Mouse (Mus musculus) monocyte, adult 5-6 weeks (primary cell): Measurements from ENCODE around the gene Akr1b10. TPM values are rescaled to one million over a fixed set of nuclear protein-coding genes. Genes with fewer than 3 reads are reported as not detected.
A peak's percentile ranks its signal among the peaks of the same experiment; 100 is the strongest.
"Not testable (repeated sequence)": the region's sequence is repeated elsewhere in the genome, so short reads cannot be mapped to it uniquely, and the experiment has no call there.

ENCODE experiments used
- ATAC-seq: fragments of 153-309, 156-312 bp; replicated peaks from 2 replicates; pipeline ENCODE4 v1.8.0; 2017; ENCODE audit warnings: mild to moderate bottlenecking; ENCODE audit not compliant: low TSS enrichment, insufficient number of reproducible peaks, severe bottlenecking, poor library complexity, low FRiP score
- total RNA-seq: library from RNA; stranded (forward); fragments of 200-1000, 200-491, 200-594 nt; gene quantifications from 3 replicates; pipeline ENCODE4 v1.2.3, GENCODE M21; 2017

Gene Akr1b10
- 25.3 to 56.9 TPM (median 28.9 TPM) in 3 replicates for total RNA-seq

DNA sequence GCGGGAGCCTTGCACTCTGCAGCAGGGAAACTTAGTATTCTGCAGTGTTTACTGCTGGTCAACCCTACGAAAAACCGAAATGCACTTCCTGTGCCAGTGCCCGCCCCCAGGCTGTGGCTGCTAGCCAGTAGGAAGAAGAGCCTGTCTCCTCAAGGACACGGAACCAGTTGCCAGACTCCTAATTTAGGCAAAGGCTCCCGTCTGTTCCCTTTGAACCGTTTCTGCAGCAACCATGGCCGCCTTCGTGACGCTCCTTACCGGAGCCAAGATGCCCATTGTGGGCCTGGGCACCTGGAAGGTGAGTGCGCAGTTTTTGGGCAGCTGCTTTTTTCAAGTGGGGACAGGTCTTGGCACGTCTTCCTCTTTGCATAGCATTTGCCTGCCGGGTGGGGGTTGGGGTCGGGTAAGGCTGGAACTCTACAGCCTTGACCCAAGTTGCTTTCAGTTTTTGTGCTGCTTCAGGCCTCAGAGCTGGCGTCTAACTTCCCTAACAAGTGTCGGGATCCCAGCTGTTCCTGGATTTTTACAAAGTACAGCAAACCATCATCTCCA is at the start of gene Akr1b10:
TSS of gene Akr1b10 (plus strand) at position 109 of the 552 bp plus-strand sequence.
- peak; percentile 95 for ATAC-seq

DNA sequence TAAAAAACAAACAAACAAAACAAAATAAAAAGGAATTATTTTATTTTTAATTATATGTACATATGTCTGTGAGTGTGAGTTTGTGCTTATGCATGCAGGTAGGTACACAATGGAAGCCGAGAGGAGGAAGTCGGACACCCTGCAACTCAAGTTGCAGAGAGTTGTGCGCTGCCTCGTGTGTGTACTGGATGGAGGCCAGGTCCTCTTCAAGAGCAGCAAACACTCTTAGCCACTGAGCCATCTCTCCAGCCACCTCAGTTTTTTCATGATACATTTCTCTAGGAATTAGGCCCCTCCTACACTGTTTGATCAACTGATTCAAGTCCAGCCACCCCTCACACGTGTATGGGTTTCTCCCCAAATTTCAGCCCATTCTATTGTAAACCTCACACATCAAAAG is 49.3 kb upstream of the Akr1b10 start:
- ATAC-seq: no peak

- no peak for ATAC-seq
These were observed 46.2 kb upstream of the Akr1b10 start for GRCm38 (mm10) chr6:34337799-34338198.

GRCm38 (mm10) chr6:34341991-34342390 is 42.0 kb upstream of the Akr1b10 start:
- ATAC-seq: no peak

GRCm38 (mm10) chr6:34342476-34342875 is 41.5 kb upstream of the Akr1b10 start:
- ATAC-seq: no peak

DNA sequence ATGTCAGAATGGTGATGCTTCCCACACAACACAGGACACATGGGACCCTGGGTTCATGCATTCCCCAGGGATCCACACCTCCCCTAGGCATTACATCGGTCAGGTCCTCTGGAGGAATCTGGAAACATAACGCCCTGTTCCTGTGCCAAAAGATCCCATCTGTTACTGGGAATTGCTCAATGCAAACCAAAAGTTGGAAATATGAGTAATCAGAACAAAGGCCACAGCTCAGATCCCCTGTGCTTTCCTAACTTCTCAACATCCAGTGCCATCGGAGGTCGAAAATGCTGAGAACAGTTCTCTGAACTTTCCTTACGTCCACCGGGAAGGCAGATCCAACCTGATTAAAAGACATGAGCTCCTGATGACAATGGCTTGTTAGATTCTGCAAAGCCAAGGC is 40.6 kb upstream of the Akr1b10 start:
- ATAC-seq: no peak

GRCm38 (mm10) chr6:34344135-34344850 is 39.7 kb upstream of the Akr1b10 start:
- no peak for ATAC-seq

- no peak for ATAC-seq
These were observed 39.1 kb upstream of the Akr1b10 start for GRCm38 (mm10) chr6:34344935-34345334.

- peak; percentile 80; the same call in 1 of the 2 replicates for ATAC-seq
These were observed 37.7 kb upstream of the Akr1b10 start for GRCm38 (mm10) chr6:34346096-34346898.

DNA sequence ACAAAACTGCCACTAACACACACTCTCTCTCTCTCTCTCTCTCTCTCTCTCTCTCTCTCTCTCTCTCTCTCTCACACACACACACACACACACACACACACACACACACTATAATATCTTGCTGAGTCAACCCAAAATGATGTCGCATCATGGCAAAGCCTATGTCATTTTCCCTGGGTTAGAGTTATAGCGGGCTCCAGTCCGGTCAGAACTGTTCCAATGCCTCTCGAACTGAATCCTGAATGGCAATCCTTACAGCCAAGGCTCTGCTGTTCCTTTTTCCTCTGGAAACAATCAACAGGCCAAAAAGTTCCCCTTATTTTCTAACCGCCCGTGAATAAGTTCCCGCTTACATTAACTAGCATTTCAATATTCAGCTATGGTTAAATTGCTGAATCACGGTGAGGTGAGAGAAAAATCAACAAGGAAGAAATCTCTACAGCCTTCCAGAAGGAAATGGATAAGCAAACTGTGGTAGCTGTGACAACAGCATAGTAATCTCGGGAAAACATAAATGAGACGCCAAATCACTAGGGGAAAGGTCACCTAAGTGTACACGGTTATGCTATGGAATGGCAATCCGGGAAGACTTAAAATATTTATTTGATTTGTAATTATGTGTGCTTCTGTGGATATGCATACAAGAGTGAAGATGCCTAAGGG is 33.9 kb upstream of the Akr1b10 start:
- no peak for ATAC-seq

DNA sequence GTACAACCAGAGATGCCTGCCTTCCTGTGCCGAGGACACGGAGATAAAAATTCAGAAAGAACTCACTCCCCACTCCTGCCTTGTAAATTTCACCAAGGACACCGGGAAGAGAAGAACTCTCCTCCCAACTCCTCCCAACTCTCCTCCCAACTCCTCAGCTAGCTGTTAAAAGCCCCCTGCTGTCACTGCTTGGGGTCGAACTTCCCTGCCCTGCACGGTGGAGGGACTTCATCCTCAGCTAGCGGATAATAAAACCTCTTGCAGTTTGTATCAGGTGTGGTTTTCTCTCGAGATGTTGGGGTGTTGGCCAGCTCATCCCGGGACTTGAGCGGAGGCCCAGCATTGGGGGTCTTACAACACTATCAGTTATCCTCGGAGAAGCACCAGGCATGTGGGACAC is 32.5 kb upstream of the Akr1b10 start:
- ATAC-seq: not testable (repeated sequence)

DNA sequence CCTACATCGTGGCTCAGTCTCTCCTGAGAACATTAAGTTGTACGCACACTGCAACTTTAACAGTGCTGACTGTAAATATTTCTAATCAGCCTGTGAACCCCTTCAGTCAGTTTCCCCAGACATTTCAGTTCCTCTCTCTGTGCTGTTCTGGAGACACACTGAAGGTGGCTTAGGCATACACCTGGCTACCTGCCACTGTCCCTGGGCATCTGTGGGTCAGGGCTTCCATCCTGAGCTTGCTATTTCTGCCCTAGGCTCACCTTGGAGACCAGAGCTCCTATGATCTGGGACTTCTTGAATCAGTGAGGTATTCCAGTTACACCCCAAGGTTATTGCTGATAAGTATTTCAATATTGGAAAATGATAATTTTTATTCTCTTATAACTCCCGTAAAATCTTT is 31.6 kb upstream of the Akr1b10 start:
- no peak for ATAC-seq

- no peak for ATAC-seq
These were observed 30.2 kb upstream of the Akr1b10 start, which contains the start of gene Akr1b8 for GRCm38 (mm10) chr6:34353658-34354353. Akr1b8 (plus strand) TSS chr6:34354119.

DNA sequence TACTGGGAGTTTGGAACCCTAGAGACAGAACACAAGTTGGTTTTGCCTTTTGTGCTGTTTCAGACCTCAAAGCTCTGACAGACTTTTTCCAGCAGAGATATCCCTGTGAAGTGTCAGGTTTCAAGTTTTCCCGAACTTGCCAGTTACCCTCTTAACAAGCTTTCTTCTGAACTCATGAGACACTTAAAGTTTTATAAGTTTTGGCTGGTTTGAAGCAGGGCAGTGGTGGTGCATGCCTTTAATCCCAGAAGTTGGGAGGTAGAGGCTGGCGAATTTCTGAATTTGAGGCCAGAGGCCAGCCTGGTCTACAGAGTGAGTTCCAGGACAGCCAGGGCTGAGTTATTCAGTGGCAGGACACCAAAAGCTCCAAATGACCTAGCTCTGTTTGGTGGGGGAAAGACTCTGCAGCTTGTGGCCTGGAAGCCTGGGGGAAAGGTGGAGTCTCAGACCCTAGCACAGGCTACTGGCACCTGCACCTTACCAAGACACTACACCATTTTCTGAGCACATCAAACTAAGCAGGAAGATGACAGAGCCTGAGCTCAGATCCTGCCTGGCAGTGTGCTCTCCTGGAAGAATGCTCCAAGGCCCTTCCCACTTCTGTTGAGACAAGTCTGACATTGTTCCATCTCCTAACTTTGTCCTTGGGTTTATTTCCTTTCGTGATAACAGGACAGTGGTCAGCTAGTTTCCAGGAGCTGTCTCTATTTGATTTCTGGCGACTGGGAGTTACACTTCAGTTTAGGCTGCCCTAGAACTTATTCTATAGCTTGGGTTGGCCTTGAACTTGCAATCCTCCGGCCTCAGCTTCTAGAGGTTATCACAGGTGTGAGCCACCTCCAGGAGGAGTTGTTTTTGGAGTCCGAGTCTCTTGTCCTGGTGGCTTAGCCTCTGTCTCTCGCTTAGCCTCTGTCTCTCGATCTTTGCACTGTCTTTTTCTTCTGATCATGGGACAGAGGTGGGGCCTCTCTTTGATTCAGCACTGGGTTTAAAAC is 29.4 kb upstream of the Akr1b10 start:
- no peak for ATAC-seq

DNA sequence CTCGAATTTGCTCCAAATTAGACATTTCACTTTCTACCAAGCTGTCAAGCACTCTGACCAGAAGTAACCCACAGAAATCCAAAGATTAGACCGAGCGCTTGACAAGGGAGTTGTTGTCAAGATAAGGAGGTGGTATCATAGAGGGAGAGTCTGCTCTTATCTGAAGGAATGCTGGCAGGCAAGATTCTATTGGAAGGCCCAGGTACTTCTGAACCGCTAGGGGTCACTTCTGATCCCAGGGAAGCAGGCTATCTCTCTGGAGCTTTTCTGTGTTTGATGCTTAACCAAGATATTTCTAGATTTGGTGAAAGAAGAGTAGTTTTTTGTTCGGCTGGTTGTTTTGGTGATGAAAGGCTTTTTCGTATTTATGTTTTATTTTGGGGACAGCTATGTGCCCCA is 28.7 kb upstream of the Akr1b10 start:
- no peak for ATAC-seq

- no peak for ATAC-seq
These were observed 28.2 kb upstream of the Akr1b10 start for GRCm38 (mm10) chr6:34355841-34356240.
